9 mouse cellular contexts compared by ENCODE assay signal in genomic region chr11:108215466-108215865, GRCm38 (mm10).
DNase-seq lines count a peak whose midpoint lies in the region; ATAC-seq and TF ChIP-seq lines count a peak whose summit lies in the region.
"Had no signal": no experiment of that assay in that cellular context is flagged by ENCODE, and none has a peak within 500 bp of the region (broad histone marks: within the 10 kb centered on the region; RNA-seq: fewer than 3 reads in every experiment).

No protein-coding gene starts in this region.

- H3K4me1 ChIP-seq in kidney, postnatal 0 days (replicated peaks; ENCODE audit: insufficient read depth, low read length) = peaks cover 26% of the 10 kb centered on the region
- peaks cover 17% of the 10 kb centered on the region for H3K4me1 ChIP-seq in midbrain, embryonic 13.5 days (replicated peaks)

- no peak overlapping the region for H3K4me2 ChIP-seq in kidney, postnatal 0 days (ENCODE audit: low read length)
- no peak overlapping the region for H3K4me2 ChIP-seq in midbrain, embryonic 13.5 days (replicated peaks)
- H3K4me2 ChIP-seq: midbrain, embryonic 12.5 days had no signal

- WGBS in kidney, postnatal 0 days = 41% methylated on average over 8 of the region's 8 CpGs
- 75% methylated on average over 8 of the region's 8 CpGs for WGBS in midbrain, embryonic 13.5 days

- H3K4me3 ChIP-seq in kidney, postnatal 0 days (replicated peaks; ENCODE audit: low read depth, low read length) = no peak overlapping the region
- H3K4me3 ChIP-seq in midbrain, embryonic 13.5 days (replicated peaks) = no peak overlapping the region
- H3K4me3 ChIP-seq: midbrain, embryonic 12.5 days had no signal

- H3K27me3 ChIP-seq in kidney, postnatal 0 days (ENCODE audit: insufficient read depth, low read length) = no peaks in the 10 kb centered on the region
- 0 out of 2 replicates have a peak, but pooled peaks cover 3% of the 10 kb centered on the region for H3K27me3 ChIP-seq in midbrain, embryonic 13.5 days

- no peak for TF ChIP-seq CTCF in kidney, postnatal 0 days (IDR thresholded peaks at IDR 0.05; ENCODE audit: low read depth)

- no peaks in the 10 kb centered on the region for H3K9me3 ChIP-seq in kidney, postnatal 0 days (replicated peaks; ENCODE audit: low read length)
- no peaks in the 10 kb centered on the region for H3K9me3 ChIP-seq in midbrain, embryonic 13.5 days
- H3K9me3 ChIP-seq: midbrain, embryonic 12.5 days had no signal

- no peak overlapping the region for H3K27ac ChIP-seq in kidney, postnatal 0 days
- H3K27ac ChIP-seq in midbrain, embryonic 13.5 days = no peak overlapping the region
- H3K27ac ChIP-seq: midbrain, embryonic 12.5 days had no signal

- ATAC-seq in kidney, postnatal 0 days (replicated peaks; ENCODE audit: low FRiP score, low read depth) = no peak
- no peak for ATAC-seq in midbrain, embryonic 13.5 days

- no peaks in the 10 kb centered on the region for H3K36me3 ChIP-seq in kidney, postnatal 0 days (ENCODE audit: insufficient read depth, low read length)
- H3K36me3 ChIP-seq in midbrain, embryonic 13.5 days = no peaks in the 10 kb centered on the region
- H3K36me3 ChIP-seq: midbrain, embryonic 12.5 days had no signal

- H3K9ac ChIP-seq in kidney, postnatal 0 days (ENCODE audit: low read depth, low read length) = no peak overlapping the region
- H3K9ac ChIP-seq in midbrain, embryonic 13.5 days (replicated peaks) = no peak overlapping the region
- H3K9ac ChIP-seq: midbrain, embryonic 12.5 days had no signal

- DNase-seq in retina, postnatal 1 day = peak; percentile 54
- no peak for DNase-seq in retina, embryonic 14.5 days (ENCODE audit: low spot score)
- DNase-seq in adrenal gland, postnatal 25 days = peak; percentile 48
- DNase-seq in heart, adult 9 months (ENCODE audit: low spot score in 2 of 2) = peak; percentile 83 to 86
- peak; percentile 78 for DNase-seq in kidney, postnatal 0 days (ENCODE audit: low spot score)
- peak; percentile 32 for DNase-seq in ovary, postnatal 14 days (ENCODE audit: low spot score)
- no peak for DNase-seq in right cerebral cortex, postnatal 36 days (ENCODE audit: low spot score in 2 of 2)

Comparison
In these comparisons a context has a peak if more than half of its experiments do, and no peak if none do; other contexts are left out.
1. DNase-seq: peak in retina, postnatal 1 day (single experiment), adrenal gland, postnatal 25 days (single experiment), heart, adult 9 months (2 of 2), kidney, postnatal 0 days (single experiment) and ovary, postnatal 14 days (single experiment); none in retina, embryonic 14.5 days (single experiment) and right cerebral cortex, postnatal 36 days (0 of 2).